Mouse (Mus musculus): ENCODE measurements around the gene Grid2. TPM values are rescaled to one million over a fixed set of nuclear protein-coding genes. Genes with fewer than 3 reads are reported as not detected.

Grid2 gene
- not detected in 2 replicates for total RNA-seq (2017)

DNA sequence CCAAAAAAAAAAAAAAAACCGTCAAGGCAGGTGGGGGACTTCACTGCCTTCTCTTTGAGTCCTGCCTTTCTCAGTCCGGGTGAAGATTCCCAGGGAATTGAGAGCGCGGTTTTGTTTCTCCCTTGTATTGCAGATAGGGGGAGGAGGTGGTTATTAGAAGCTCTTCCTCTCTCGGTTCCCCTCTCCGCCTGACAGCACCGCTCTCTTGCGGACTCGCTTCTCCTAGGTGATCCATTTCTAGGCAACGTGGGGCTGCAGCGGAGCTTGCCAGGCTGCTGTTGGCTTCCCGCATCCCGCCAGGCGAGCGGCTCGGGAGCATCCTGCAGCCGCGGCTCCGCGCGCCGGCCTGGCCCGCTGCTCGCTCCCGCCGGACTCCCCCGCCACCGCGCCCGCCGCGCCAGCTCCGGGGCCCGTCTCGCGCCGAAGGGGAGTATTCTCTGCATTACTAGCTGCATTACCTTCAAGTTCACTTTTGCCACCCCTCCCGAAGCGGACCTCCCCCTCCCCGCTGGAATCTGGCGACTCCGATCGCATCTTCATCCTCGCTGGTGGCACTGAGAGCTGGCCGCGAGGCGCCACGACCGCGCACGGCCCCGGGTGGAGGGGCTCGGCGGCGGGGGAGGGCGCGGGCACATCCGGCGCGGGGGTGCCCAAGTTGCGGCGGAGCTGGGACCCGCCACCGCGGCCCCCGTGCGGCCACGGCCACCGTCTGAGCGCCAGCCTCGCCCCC, at the start of gene Grid2:
Gene Grid2 (plus strand): TSS at position 51 of the 730 bp plus-strand sequence.
- ATAC-seq (replicated peaks in 1 of 2; ENCODE audit: insufficient read depth in 1 of 2, low FRiP score in 2 of 2, low TSS enrichment in 1 of 2, low read depth in 1 of 2, poor library complexity in 2 of 2, severe bottlenecking in 2 of 2): peak in 1 of 2 experiments; percentile 30; a peak in 1 of 4 replicates

DNA sequence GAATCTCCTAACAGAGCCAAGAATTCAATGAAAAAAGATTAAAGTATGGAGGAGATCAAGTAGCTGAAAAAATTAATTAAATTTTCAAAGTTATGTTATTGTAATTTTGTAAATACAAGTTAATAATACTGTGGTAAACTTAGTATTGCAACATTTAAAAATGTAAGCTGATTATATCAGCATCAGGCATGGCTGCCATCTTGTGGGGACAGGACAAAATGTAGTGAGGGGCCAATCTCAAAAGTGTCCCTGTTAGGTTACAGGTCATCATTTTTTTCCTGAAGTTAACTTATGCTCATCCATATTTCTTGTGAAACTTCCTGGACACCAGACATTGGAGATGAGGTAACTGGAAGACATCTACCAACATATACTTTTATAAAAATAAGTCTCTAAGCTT, 4.9 kb upstream of the Grid2 start:
- ATAC-seq (replicated peaks in 1 of 2; ENCODE audit: insufficient read depth in 1 of 2, low FRiP score in 2 of 2, low TSS enrichment in 1 of 2, low read depth in 1 of 2, poor library complexity in 2 of 2, severe bottlenecking in 2 of 2): no peak

DNA sequence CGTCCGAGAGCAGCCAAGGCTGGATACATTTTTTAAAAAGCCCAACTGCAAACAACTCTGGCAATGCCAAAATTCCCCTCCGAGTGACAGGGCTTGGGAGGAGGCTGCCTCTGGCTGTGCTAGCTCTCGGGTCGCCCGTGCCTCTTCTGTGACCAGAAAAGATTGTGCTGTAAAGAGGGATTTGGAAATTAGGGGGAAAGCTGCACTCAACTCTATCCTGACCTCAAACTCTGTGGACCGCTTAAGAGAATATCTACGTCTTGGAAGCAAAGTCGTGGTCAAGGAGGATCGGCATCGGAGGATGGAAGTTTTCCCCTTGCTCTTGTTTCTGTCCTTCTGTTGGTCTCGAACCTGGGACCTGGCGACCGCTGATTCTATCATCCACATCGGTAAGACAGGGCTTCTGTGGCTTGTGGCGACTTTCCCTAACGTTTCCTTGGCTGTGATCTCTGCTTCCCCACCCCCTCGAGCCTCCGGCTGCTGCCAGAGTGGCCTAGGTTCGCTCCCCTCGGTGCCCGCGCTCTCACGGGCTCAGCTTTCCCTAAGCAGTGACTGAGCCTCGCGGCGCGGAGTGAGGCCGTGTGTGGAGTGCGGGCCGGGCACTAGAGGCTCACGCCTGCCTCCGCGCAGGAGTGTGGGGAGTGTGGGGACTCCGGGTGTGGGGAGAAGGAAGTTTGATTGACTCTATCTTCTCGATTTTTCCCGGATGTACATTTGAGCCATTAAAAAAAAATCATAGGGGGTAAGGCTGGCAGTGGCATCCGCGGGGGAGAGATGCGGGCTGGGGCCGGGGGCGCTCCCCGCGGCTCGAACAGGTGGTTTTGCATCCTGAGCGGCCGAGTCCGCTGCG, 1.1 kb downstream of the Grid2 start:
- peak; percentile 47 to 70; a peak in 2 of 4 replicates for ATAC-seq (replicated peaks in 1 of 2; ENCODE audit: insufficient read depth in 1 of 2, low FRiP score in 2 of 2, low TSS enrichment in 1 of 2, low read depth in 1 of 2, poor library complexity in 2 of 2, severe bottlenecking in 2 of 2)

DNA sequence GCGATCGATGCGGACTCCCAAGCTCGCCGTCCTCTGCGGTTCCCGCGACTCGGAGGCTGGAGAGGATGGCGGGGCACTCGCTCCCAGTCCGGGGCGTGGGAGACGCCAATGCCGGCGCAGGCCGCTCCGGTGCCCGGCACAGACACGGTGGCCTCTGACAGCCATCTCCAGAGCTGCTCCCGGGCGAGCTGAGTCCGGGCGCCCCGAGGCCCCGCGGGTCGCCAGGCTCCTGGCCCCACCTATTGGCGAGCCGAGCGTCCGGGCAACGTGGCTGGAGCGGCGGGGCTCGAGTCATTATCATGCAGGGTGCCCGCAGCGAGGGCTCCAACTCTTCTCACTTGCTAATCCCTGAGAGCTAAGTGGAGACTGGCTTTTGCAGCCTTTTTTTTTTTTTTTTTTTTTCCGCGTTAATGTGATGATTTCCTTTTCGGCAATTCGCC, 1.8 kb downstream of the Grid2 start:
- ATAC-seq (replicated peaks in 1 of 2; ENCODE audit: insufficient read depth in 1 of 2, low FRiP score in 2 of 2, low TSS enrichment in 1 of 2, low read depth in 1 of 2, poor library complexity in 2 of 2, severe bottlenecking in 2 of 2): no peak; a peak in 1 of 4 replicates

DNA sequence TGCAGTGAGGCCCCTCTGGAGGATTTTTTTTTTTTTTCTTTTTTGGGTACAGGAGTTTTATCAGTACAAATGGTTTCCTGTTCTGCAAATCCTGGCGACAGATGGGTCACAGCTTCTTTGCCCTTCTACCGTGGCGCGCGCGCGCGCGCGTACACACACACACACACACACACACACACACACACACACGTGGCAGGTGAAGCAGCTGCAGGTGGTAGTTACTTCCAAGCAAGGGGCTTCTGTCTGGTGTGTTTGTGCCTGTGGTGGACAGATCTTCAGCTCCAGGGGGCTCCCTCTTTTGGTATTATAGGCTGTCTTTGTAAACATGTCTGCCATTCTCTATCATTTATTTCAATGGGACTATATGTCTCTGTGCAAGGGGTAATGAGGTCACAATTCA, 2.2 kb downstream of the Grid2 start:
- ATAC-seq (replicated peaks in 1 of 2; ENCODE audit: insufficient read depth in 1 of 2, low FRiP score in 2 of 2, low TSS enrichment in 1 of 2, low read depth in 1 of 2, poor library complexity in 2 of 2, severe bottlenecking in 2 of 2): no peak

DNA sequence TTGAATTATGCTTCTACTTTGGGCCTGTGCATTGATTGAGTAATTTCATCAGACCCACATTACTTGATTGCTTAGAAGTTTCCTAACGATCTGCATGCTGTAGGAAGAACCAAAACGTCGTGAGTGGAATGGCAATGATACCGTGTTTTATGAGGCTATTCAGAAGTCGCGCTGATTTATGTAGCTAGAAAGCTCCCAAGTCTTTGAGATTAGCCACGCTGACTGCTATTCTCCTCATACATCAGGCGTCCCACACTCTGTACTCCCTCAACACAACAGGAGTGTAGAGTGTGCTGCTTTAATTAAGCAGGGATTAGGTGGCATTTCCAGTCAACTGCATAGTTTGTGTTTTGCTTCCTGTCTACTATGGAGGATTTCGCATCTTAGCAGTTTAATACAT, 4.1 kb downstream of the Grid2 start:
- no peak for ATAC-seq (replicated peaks in 1 of 2; ENCODE audit: insufficient read depth in 1 of 2, low FRiP score in 2 of 2, low TSS enrichment in 1 of 2, low read depth in 1 of 2, poor library complexity in 2 of 2, severe bottlenecking in 2 of 2)

DNA sequence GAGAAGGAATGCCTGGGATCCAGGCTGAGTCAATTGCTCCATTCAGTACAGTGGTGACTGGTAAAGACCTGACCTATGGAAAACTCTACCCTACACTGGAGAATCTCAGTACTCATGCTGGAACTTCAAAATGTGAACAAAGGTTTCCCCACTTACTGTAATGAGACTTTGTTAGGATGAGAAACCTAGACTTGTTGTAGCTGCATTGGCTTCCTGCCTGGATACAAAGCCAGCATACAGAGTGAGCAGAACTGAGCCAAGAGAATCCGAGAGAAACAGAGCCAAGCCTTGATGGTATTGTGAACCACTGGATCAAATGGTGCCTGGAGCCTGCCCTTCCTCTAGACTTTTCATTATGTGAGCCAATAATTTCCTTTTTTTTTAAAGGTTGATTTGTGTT, 28.7 kb downstream of the Grid2 start:
- no peak for ATAC-seq (replicated peaks in 1 of 2; ENCODE audit: insufficient read depth in 1 of 2, low FRiP score in 2 of 2, low TSS enrichment in 1 of 2, low read depth in 1 of 2, poor library complexity in 2 of 2, severe bottlenecking in 2 of 2)

DNA sequence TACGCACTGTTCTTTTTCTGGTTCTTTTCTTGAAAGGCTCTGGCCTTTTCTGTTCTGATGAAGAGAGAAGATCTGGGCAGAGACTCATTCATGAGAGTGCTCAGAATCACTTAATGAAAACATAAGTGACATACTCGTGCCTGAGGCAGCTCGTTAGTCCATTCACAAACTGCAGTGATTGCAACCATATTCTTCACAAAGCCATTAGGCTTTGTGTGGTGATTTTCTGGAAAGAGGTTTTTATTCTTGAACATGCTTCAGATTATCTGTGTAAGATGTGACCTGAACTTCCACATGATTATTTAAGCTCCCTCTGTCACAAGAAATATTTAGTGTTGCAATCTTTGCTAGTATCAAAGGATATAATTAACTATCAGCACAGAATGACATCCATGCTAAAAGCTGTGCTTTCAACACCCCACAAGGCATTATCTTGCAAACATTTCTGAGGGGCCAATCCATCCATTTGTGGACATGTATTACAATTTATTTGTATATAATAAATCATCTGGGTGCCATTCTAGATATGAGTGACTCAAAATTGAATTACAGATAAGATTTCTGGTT, 86.8 kb downstream of the Grid2 start:
- ATAC-seq (replicated peaks in 1 of 2; ENCODE audit: insufficient read depth in 1 of 2, low FRiP score in 2 of 2, low TSS enrichment in 1 of 2, low read depth in 1 of 2, poor library complexity in 2 of 2, severe bottlenecking in 2 of 2): no peak

DNA sequence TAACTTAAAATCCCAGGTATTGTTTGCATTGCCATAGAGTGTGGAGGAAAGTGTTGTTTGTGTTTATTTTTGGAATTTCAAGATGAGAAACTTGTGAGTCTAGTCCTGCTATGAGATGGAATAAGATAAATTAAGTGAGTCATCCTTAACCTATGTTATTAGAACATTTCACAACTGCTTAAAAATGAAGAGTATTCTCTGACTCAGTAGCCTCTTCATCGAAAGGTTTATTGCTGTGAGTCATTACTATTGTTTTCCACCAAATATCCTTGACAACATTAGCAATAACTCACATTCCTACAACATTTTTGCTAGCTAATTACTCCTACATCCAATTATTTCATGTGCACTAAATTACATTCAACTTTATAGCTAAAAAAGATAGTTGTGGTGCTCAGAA, 91.3 kb downstream of the Grid2 start:
- no peak for ATAC-seq (replicated peaks in 1 of 2; ENCODE audit: insufficient read depth in 1 of 2, low FRiP score in 2 of 2, low TSS enrichment in 1 of 2, low read depth in 1 of 2, poor library complexity in 2 of 2, severe bottlenecking in 2 of 2)

DNA sequence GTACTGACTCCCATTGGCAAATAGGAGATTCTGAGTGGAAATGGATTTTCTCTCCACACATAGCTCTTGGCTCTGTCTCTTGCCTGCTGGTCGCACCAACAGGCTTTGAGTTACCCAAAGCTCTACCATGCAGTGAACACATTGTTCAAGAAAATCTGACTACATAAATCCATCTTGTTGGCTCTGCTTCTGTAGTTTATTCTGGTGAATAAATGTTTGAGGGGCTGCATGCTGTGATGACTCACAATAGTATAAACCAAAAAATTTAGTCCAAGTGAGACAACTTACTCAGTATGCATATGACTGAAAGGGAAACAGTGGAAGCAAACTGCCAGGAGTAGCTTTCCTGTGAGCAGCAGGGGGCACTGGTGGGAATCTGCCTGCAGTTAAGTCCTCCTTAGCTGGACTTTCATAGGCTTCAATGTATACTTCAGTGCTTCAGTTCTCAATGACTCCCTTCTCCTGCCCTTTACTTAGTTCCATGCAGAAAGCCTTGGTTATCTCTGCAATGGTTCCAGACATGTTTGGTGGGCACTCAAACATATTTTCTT, 125.5 kb downstream of the Grid2 start:
- no peak for ATAC-seq (replicated peaks in 1 of 2; ENCODE audit: insufficient read depth in 1 of 2, low FRiP score in 2 of 2, low TSS enrichment in 1 of 2, low read depth in 1 of 2, poor library complexity in 2 of 2, severe bottlenecking in 2 of 2)

DNA sequence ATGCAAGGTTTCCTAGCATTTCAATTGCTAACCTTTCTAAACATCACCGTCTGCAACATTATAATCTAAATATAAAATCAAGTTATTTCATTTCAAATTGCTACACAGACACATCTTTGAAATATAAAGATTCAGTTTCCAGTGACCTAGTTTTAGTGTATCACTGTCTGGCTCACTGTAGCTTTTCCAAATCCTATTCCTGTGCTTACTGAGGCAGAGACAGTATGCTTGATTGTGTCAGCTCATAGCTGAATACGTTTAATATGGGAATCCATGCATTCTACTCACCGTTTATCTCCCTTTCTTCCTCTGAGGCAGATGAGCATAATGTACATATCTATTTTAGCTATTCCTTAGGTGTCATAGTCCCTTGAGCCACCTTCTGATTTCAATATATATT, 146.0 kb downstream of the Grid2 start:
- ATAC-seq (replicated peaks in 1 of 2; ENCODE audit: insufficient read depth in 1 of 2, low FRiP score in 2 of 2, low TSS enrichment in 1 of 2, low read depth in 1 of 2, poor library complexity in 2 of 2, severe bottlenecking in 2 of 2): no peak

DNA sequence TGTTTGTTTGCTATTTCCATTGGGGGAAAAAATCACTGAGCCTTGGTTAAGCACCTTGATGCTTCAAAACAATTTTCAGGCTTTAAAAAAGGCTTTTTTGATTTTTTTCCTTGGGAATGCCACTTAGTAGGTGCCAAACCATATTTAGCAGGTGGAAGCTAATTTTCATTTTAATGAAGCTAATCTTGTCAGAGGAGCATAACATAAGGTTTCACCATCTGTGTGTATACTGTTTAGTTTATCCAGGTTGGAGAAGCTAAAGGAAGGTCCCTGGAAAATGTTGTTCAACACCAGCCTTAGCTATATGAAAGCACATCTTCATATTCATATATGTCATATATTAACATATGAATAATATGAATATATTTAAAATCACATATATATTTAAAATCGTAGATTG, 161.9 kb downstream of the Grid2 start:
- ATAC-seq (replicated peaks in 1 of 2; ENCODE audit: insufficient read depth in 1 of 2, low FRiP score in 2 of 2, low TSS enrichment in 1 of 2, low read depth in 1 of 2, poor library complexity in 2 of 2, severe bottlenecking in 2 of 2): no peak

DNA sequence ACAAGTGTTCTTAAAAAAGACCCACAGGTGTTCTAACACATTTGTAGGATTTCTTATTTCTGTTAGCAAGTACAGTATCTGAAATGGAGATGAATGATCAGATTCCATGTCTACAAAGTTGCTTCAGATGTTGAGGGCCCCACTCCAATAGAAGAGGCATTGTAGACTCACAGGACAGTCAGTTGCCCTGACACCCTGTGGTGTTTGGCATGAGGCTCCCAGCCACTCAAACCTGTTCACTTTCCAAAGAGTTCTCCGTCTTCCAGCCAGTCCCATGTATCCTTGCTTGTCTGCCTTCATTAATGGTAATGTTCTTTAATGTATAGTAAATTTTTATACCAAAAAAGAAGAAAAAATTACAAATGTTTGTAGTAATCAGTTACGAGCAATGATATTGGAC, 177.1 kb downstream of the Grid2 start:
- no peak for ATAC-seq (replicated peaks in 1 of 2; ENCODE audit: insufficient read depth in 1 of 2, low FRiP score in 2 of 2, low TSS enrichment in 1 of 2, low read depth in 1 of 2, poor library complexity in 2 of 2, severe bottlenecking in 2 of 2)

DNA sequence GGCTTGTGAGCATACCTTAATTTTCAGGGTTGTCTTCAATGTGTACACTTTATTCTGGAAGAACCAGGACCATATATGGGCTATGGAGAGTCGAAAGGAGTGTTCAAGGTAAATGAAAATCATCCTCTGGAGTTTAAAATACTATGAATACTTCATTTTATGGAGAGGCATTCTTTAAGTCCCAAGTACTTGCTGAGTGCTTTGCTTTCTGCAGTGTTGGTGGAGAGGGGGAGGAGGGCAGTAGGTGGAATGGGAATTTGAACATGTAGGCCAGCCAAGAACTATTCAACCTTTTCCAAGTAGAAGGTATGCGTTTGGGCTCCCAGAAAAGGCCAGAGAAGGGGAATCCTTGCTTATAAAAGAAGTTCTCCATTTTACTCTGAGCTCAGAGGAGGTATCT, 192.5 kb downstream of the Grid2 start:
- no peak for ATAC-seq (replicated peaks in 1 of 2; ENCODE audit: insufficient read depth in 1 of 2, low FRiP score in 2 of 2, low TSS enrichment in 1 of 2, low read depth in 1 of 2, poor library complexity in 2 of 2, severe bottlenecking in 2 of 2)

DNA sequence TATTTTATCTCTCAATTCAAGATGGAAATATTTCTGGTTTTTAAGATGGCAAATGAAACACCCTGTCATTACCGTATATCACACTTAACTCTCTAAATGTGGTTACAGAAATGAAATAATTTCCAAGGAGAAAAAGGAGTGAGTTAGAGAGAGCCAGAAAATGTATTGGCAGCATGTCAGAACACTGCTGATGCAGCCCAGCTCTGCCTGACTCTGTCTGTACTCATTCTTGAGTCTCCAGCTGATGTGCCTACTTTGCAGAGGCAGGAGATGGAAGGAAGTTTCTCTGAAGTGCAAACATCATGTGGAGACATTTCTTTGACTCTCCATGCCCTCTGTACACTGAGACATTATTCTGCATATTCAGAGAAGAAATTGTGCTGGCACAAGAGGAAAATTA, 226.5 kb downstream of the Grid2 start:
- no peak for ATAC-seq (replicated peaks in 1 of 2; ENCODE audit: insufficient read depth in 1 of 2, low FRiP score in 2 of 2, low TSS enrichment in 1 of 2, low read depth in 1 of 2, poor library complexity in 2 of 2, severe bottlenecking in 2 of 2)

DNA sequence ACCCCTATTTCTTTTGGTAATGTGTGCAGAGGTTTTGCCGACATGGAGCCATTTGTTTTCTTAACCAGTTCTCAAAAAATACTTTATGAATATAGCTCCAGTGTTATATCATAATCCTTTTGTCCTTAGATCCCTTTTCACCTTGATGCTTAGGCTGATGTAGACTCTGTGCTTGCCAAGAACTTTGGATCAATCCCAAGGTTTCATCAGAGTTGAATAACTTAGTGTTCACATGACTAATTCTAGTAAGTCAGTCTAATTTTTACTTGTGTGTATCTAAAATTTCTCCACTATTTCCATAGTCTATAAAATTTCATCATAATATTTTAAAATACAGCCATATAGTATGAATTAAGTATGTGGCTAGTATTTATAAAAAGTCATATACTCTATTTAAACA, 259.3 kb downstream of the Grid2 start:
- ATAC-seq (replicated peaks in 1 of 2; ENCODE audit: insufficient read depth in 1 of 2, low FRiP score in 2 of 2, low TSS enrichment in 1 of 2, low read depth in 1 of 2, poor library complexity in 2 of 2, severe bottlenecking in 2 of 2): no peak

DNA sequence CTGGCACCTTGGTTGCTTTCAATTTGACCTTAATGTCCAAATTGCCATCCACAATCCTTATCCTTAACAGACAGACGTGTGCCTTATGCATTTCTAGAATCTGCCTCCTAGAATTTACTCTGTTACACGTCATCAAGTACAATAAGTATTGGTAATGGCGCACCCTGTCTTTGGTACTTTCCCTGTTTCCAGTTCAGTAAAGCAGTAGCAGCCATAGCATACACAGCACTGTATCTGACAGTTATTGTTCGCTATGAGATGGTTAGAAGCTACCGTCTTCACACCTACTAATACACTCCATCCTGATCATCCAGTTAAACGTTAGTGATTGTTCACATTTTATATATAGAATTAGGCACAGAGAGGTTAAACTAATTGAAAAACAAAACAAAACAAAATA, 260.3 kb downstream of the Grid2 start:
- no peak for ATAC-seq (replicated peaks in 1 of 2; ENCODE audit: insufficient read depth in 1 of 2, low FRiP score in 2 of 2, low TSS enrichment in 1 of 2, low read depth in 1 of 2, poor library complexity in 2 of 2, severe bottlenecking in 2 of 2)

DNA sequence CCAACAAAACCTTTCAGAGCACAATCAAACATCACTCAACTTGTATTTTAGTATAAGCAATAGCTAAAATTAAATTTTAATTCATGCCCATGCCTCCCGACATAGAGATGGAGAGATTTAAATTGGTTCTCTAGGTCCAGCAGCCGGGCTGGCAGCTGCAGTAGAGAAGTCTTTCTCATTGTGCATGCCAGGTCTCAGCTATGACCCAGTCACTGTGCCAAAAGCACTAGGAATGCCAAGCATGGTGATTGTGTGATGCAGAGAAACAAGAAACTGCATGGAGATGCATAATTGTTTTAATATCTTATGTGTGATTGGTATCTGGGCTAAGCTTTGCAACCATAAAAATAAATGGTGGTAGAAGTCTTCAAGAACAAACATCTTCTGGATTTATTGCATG, 276.1 kb downstream of the Grid2 start:
- no peak for ATAC-seq (replicated peaks in 1 of 2; ENCODE audit: insufficient read depth in 1 of 2, low FRiP score in 2 of 2, low TSS enrichment in 1 of 2, low read depth in 1 of 2, poor library complexity in 2 of 2, severe bottlenecking in 2 of 2)

Data from hematopoietic stem cell, adult 5-6 weeks (primary cell).